ENCODE assay signal across 16 mouse cellular contexts in the genomic region with DNA sequence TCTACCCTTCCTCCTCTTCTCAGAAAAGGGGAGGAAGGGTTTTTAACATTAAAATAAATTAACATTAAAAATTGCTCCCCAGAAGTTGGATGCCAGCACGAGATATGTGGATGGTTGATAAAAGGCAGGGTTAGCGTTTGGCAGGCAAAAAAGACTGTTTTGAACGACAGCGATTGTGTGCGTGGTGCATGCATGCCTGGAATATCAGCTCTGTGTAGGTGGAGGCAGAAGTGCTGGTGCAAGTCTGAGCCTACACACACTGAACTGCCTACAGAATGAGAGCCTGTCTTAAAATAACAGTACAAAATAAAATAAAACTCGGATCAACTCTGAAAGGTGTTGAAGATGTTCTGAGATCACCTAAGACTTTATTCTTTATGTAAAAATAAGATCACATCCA. TPM values are rescaled to one million over a fixed set of nuclear protein-coding genes. Genes with fewer than 3 reads are reported as not detected.
DNase-seq lines count a peak whose midpoint lies in the region; ATAC-seq lines count a peak whose summit lies in the region.
"Had no signal": no experiment of that assay in that cellular context is flagged by ENCODE, and none has a peak within 500 bp of the region (broad histone marks: within the 10 kb centered on the region; RNA-seq: fewer than 3 reads in every experiment).

No protein-coding gene starts in this region.

- peak overlapping the region; percentile 6; the same call in 1 of the 2 replicates for H3K9ac ChIP-seq in heart, embryonic 15.5 days
- H3K9ac ChIP-seq: forebrain, postnatal 0 days had no signal

- H3K4me1 ChIP-seq in heart, embryonic 15.5 days (replicated peaks), result peaks cover 15% of the 10 kb centered on the region
- H3K4me1 ChIP-seq in heart, embryonic 10.5 days, result peaks cover 6% of the 10 kb centered on the region

- no peak for DNase-seq in heart, embryonic 10.5 days (ENCODE audit: low spot score)
- DNase-seq in right cerebral cortex, adult 2 months (ENCODE audit: low spot score in 2 of 2), result peak; percentile 49 to 61
- DNase-seq in right cerebral cortex, postnatal 14 days, result no peak
- DNase-seq in left cerebral cortex, adult 9 months (ENCODE audit: low spot score in 2 of 2), result peak; percentile 53 to 60
- DNase-seq in gastrocnemius, postnatal 36 days, result no peak
- DNase-seq in gastrocnemius, adult 18-20 months (ENCODE audit: low spot score), result no peak
- no peak for DNase-seq in thymus, postnatal 10 days (ENCODE audit: low spot score in 2 of 2)
- DNase-seq: adrenal gland, postnatal 10 days; cerebellum, adult 18-20 months; forebrain, postnatal 0 days; kidney, adult 2 months; lung, postnatal 14 days had no signal

- no peak overlapping the region for H3K4me3 ChIP-seq in heart, embryonic 15.5 days
- no peak overlapping the region for H3K4me3 ChIP-seq in heart, embryonic 10.5 days
- H3K4me3 ChIP-seq: erythroblast, embryonic 14.5 days; megakaryocyte, embryonic 14.5 days had no signal

- no peak overlapping the region for H3K27ac ChIP-seq in heart, embryonic 15.5 days
- H3K27ac ChIP-seq in heart, embryonic 10.5 days, result no peak overlapping the region

- H3K36me3 ChIP-seq in heart, embryonic 15.5 days, result no peaks in the 10 kb centered on the region
- H3K36me3 ChIP-seq in heart, embryonic 10.5 days, result 0 out of 2 replicates have a peak, but pooled peaks cover 10% of the 10 kb centered on the region

- no peaks in the 10 kb centered on the region for H3K9me3 ChIP-seq in heart, embryonic 15.5 days (replicated peaks)
- H3K9me3 ChIP-seq in heart, embryonic 10.5 days, result no peaks in the 10 kb centered on the region
- H3K9me3 ChIP-seq: megakaryocyte, embryonic 14.5 days had no signal

- WGBS in heart, embryonic 15.5 days, result 59% methylated on average over 6 of the region's 6 CpGs
- 73% methylated on average over 6 of the region's 6 CpGs for whole genome bisulfite sequencing in heart, embryonic 10.5 days

- intact Hi-C loops in gastrocnemius, postnatal 36 days (cut with DNase I), result no loop called here

- no peak for ATAC-seq in heart, embryonic 15.5 days (replicated peaks; ENCODE audit: insufficient number of reproducible peaks, insufficient read depth, low FRiP score, low read depth)
- ATAC-seq: forebrain, postnatal 0 days had no signal

- no peaks in the 10 kb centered on the region for H3K27me3 ChIP-seq in heart, embryonic 15.5 days
- no peaks in the 10 kb centered on the region for H3K27me3 ChIP-seq in heart, embryonic 10.5 days (ENCODE audit: insufficient read depth, poor library complexity, severe bottlenecking)
- H3K27me3 ChIP-seq: megakaryocyte, embryonic 14.5 days had no signal

- no peak overlapping the region for H3K4me2 ChIP-seq in heart, embryonic 15.5 days

RNA-seq across cellular contexts. Expression of a gene that starts 57.2 kb away (rescaled TPM):
- 3.6 and 5.7 TPM in 2 replicates for polyA plus RNA-seq in heart, embryonic 15.5 days (2015; fragmentation: Nextera tagmentation; extraction: Ambion mirVana)
- 0.79 and 1.6 TPM in 2 replicates for polyA plus RNA-seq in heart, embryonic 10.5 days (2016; fragmentation: Nextera tagmentation; extraction: Ambion mirVana)
- total RNA-seq in gastrocnemius, postnatal 36 days (2021), result under 1 TPM; 0.32 to 0.66 TPM
- total RNA-seq in gastrocnemius, adult 18-20 months (2021), result under 1 TPM; 0.57 to 0.64 TPM
- total RNA-seq: hematopoietic stem cell, adult 5-6 weeks had no signal
- polyA plus RNA-seq: erythroblast, embryonic 14.5 days had no signal

Comparison
In these comparisons a context has a peak if more than half of its experiments do, and no peak if none do; other contexts are left out.
1. DNase-seq: peak in right cerebral cortex, adult 2 months (2 of 2) and left cerebral cortex, adult 9 months (2 of 2); none in heart, embryonic 10.5 days (single experiment), right cerebral cortex, postnatal 14 days (single experiment), gastrocnemius, postnatal 36 days (0 of 2), gastrocnemius, adult 18-20 months (single experiment) and thymus, postnatal 10 days (0 of 2).